Mouse (Mus musculus): ENCODE results near the gene Glb1l. TPM values are rescaled to one million over a fixed set of nuclear protein-coding genes. Genes with fewer than 3 reads are reported as not detected.

The Glb1l gene
- polyA plus RNA-seq (2012; rRNA removed) = 10.8 TPM in 2 replicates

DNA sequence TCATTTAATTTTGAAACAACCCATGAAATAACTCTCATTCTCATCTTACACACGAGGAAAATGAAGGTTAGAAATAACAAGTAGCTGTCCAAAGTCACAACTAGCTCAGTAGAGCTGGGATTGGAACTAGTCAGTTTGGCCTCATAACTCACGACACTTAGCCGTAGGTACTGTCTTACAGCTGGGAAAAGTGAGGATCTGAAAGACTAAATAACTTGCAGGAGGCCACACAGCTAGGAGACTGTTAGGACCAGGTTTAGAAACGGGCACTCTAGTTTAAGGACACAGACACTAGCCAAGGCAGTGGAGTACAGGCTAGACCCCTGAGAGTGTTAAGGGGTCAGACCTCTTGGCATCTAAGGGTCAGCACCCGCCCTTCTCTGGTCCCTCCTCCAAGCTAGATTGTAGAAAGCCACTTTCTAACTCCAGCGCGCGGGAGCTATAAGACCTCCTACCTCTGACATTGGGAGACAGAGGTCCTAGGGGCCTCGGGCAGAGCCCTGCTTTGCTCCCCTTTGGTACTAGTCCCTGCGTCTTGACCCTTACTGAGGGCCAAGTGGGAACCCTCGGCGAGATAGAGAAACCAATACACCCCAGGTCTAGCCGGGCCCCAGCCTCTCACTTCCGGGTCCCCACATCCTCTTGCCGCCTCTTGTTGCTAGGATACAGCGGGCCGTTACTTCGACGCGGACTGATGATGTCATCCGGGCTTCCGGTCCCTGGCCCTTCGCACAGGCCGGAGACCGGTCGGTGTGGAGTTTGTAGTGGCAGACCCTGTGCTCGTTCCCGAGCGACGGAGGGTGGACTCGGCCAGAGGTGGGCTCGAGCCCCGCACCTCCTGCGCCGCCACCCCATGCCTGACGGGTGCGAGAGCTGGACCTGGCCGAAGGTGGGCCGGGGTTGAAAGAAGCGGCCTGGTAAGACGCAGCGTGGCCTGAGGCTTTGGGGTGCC, at the start of gene Glb1l, which contains the start of gene Stk16:
Glb1l (minus strand) TSS at position 678 of the 952 bp plus-strand sequence.
Stk16 (plus strand) TSS at position 703 of the 952 bp plus-strand sequence.
- 0 out of 2 replicates have a peak within 1 kb of the TSS, but pooled peaks have one; percentile 19 for H3K27ac ChIP-seq (ENCODE audit: insufficient read depth, low read length)
- 5% methylated on average over 42 of the region's 42 CpGs for WGBS
- peak; percentile 96 to 97 for DNase-seq

DNA sequence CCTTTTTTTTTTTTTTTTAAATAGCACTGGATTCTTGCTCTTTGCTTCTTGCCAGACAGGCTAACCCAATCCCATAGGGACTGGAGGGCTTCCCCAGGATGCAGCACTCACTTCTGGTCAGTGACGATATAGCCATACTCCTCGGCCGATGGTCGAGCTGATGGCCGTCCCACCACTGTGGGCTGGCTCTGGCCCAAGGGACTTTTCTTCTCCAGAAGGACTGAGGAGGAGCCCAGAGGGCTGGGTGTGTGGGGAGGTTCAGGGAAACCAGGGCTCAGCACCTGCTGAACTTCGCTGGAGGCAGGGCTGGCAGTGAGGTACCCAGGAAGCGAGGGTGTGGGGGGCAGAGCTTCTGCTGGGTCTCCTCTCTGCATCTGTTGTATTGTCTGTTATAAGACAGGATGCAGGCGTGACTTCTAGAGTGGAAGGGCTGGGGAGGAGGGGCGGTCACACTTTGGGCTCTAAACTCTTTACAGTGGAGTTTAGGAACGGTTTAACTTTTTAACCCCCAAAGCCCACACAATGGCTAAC, 45.0 kb upstream of the Glb1l start:
- TF ChIP-seq POLR2A (IDR thresholded peaks at IDR 0.05; ENCODE audit: borderline replicate concordance, insufficient read depth, low read length) (no peak), CTCF (IDR thresholded peaks at IDR 0.05; ENCODE audit: borderline replicate concordance, insufficient read depth, low read depth, low read length) (no peak)
- no peak overlapping the region for H3K4me3 ChIP-seq (replicated peaks; ENCODE audit: insufficient read depth, low read depth, low read length)
- H3K27me3 ChIP-seq (ENCODE audit: control insufficient read depth, insufficient read depth, low read length) = no peaks in the 10 kb centered on the region
- no peak for DNase-seq
- 54% methylated on average over 10 of the region's 10 CpGs for WGBS
- no peak overlapping the region for H3K27ac ChIP-seq (ENCODE audit: insufficient read depth, low read length)
- peaks cover 24% of the 10 kb centered on the region for H3K4me1 ChIP-seq (ENCODE audit: control insufficient read depth, insufficient read depth, low read length)

More for the DNA sequence above, at the start of gene Glb1l, which contains the start of gene Stk16:
- peak; percentile 63; the same call in 1 of the 2 replicates for TF ChIP-seq POLR2A (IDR thresholded peaks at IDR 0.05; ENCODE audit: borderline replicate concordance, insufficient read depth, low read length)
- no peak for TF ChIP-seq CTCF (IDR thresholded peaks at IDR 0.05; ENCODE audit: borderline replicate concordance, insufficient read depth, low read depth, low read length)
- Histone ChIP-seq H3K4me3 (replicated peaks; ENCODE audit: insufficient read depth, low read depth, low read length) (peak within 1 kb of the TSS; percentile 65), H3K4me1 (ENCODE audit: control insufficient read depth, insufficient read depth, low read length) (peaks cover 16% of the 10 kb centered on the region; the same call in 1 of the 2 replicates), H3K27me3 (ENCODE audit: control insufficient read depth, insufficient read depth, low read length) (no peaks in the 10 kb centered on the region)

DNA sequence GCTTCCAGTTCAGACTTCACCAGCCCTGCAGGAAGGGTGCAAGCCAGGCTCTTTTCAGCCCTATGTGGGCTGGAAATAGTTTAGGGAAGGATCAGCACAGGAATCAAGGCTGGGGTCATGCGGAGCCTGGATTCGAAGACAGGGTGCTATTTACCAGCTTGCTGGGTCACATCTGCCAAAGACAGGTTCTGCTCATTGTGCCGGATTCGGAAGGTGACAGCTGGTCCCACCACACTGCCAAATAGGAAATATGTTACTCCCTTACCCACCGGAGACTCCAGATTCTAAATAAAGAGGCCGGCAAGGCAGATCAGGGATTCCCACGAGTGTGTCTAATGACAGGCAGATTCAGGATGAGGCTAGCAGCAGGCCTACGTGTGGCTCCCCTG, 44.0 kb upstream of the Glb1l start:
- DNase-seq = peak in 1 of 2 experiments; percentile 50
- TF ChIP-seq POLR2A (IDR thresholded peaks at IDR 0.05; ENCODE audit: borderline replicate concordance, insufficient read depth, low read length) (no peak), CTCF (IDR thresholded peaks at IDR 0.05; ENCODE audit: borderline replicate concordance, insufficient read depth, low read depth, low read length) (no peak)
- Histone ChIP-seq H3K27me3 (ENCODE audit: control insufficient read depth, insufficient read depth, low read length) (no peaks in the 10 kb centered on the region), H3K4me1 (ENCODE audit: control insufficient read depth, insufficient read depth, low read length) (peaks cover 27% of the 10 kb centered on the region), H3K27ac (ENCODE audit: insufficient read depth, low read length) (peak overlapping the region; percentile 46; the same call in 1 of the 2 replicates), H3K4me3 (replicated peaks; ENCODE audit: insufficient read depth, low read depth, low read length) (no peak overlapping the region)
- 15% methylated on average over 8 of the region's 8 CpGs for WGBS

DNA sequence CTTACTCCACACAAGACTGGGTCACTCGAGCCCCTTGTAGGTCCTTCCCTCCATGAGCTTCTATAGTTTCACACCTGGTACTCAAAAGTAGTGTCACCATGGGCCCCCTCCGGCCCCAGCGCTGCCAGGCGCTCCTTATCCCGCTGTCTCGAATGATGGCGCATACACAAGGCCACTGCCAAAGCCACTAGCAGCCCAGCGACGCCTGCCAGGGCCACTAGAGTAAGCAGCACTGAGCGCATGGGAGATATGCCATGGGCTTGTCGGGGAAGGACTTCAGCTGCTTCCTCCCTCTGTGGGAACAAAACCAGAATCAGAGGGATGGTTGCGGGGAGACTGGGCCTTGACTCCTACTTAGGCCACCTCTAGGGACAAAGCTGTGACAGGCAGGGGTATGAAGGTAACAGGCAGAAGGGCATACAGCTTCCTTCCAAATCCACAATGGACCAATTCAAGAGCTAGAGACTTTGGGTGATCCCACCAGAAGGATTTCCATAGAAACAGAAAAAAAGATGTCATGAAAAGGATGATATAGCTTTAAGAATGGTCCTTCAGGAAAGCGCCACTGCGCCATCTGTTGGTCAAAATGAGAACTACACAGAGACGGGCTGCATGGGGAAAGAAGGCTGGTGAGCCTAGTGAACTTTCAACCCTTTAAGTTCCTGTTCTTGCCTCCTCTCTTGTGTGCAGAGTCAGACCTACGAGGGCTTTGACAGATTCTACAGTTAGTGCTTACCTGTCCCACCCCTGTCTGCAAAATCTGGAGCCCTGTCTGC, 43.4 kb upstream of the Glb1l start:
- Histone ChIP-seq H3K27me3 (ENCODE audit: control insufficient read depth, insufficient read depth, low read length) (no peaks in the 10 kb centered on the region), H3K4me3 (replicated peaks; ENCODE audit: insufficient read depth, low read depth, low read length) (no peak overlapping the region), H3K27ac (ENCODE audit: insufficient read depth, low read length) (peak overlapping the region; percentile 46; the same call in 1 of the 2 replicates), H3K4me1 (ENCODE audit: control insufficient read depth, insufficient read depth, low read length) (peaks cover 27% of the 10 kb centered on the region)
- 40% methylated on average over 16 of the region's 16 CpGs for WGBS
- peak; percentile 76 to 91 for DNase-seq
- TF ChIP-seq CTCF (IDR thresholded peaks at IDR 0.05; ENCODE audit: borderline replicate concordance, insufficient read depth, low read depth, low read length) (peak; percentile 80), POLR2A (IDR thresholded peaks at IDR 0.05; ENCODE audit: borderline replicate concordance, insufficient read depth, low read length) (0 out of 2 replicates have a peak, but pooled peaks have one; percentile 9)

DNA sequence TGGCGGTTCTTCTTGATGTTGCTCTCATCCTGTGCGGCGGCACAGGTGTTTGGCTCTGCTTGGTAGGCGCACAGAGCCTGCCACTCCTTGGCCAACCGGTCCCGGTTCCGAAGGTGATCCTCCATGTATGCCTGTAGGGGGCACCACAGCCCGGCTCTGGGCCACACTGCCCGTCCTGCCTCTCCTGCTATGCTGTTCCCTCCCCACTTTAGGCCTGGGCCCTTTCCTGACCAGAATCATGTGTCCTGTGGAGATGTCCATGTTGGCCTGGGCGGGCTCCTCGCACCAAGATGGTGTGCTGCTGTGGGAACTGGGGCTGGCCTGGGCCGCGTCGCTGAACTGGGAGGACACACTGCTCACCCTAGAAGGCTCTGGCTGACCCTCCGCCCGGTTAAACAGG, 42.4 kb upstream of the Glb1l start:
- peaks cover 33% of the 10 kb centered on the region for H3K4me1 ChIP-seq (ENCODE audit: control insufficient read depth, insufficient read depth, low read length)
- TF ChIP-seq POLR2A (IDR thresholded peaks at IDR 0.05; ENCODE audit: borderline replicate concordance, insufficient read depth, low read length) (no peak), CTCF (IDR thresholded peaks at IDR 0.05; ENCODE audit: borderline replicate concordance, insufficient read depth, low read depth, low read length) (peak; percentile 22; the same call in 1 of the 2 replicates)
- WGBS = 75% methylated on average over 16 of the region's 16 CpGs
- H3K27ac ChIP-seq (ENCODE audit: insufficient read depth, low read length) = no peak overlapping the region
- no peak overlapping the region for H3K4me3 ChIP-seq (replicated peaks; ENCODE audit: insufficient read depth, low read depth, low read length)
- peak in 1 of 2 experiments; percentile 45 for DNase-seq
- H3K27me3 ChIP-seq (ENCODE audit: control insufficient read depth, insufficient read depth, low read length) = no peaks in the 10 kb centered on the region

DNA sequence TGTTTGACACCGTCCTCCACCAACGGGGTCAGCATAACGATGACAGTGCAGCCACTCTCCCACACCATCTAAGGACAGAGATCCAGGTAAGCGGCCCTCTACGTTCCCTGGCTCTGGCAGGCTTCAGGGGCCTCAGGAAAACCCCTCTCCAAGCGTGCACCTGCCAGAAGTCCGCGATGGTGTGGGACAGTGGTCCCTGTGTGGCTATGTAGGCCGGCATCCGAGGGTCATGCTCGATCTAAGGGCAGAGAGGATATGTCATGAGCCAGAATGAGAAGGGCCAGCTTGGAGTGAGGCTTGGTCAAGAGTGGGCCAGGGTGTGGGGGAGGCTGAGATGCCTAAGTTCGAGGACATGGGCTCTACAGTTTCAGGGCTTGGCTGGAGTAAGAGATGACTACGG, 41.7 kb upstream of the Glb1l start:
- no peaks in the 10 kb centered on the region for H3K27me3 ChIP-seq (ENCODE audit: control insufficient read depth, insufficient read depth, low read length)
- DNase-seq = no peak
- TF ChIP-seq POLR2A (IDR thresholded peaks at IDR 0.05; ENCODE audit: borderline replicate concordance, insufficient read depth, low read length) (no peak), CTCF (IDR thresholded peaks at IDR 0.05; ENCODE audit: borderline replicate concordance, insufficient read depth, low read depth, low read length) (no peak)
- no peak overlapping the region for H3K27ac ChIP-seq (ENCODE audit: insufficient read depth, low read length)
- no peak overlapping the region for H3K4me3 ChIP-seq (replicated peaks; ENCODE audit: insufficient read depth, low read depth, low read length)
- peaks cover 41% of the 10 kb centered on the region for H3K4me1 ChIP-seq (ENCODE audit: control insufficient read depth, insufficient read depth, low read length)
- WGBS = 76% methylated on average over 13 of the region's 13 CpGs
